Mouse (Mus musculus): ENCODE measurements around the gene Snx29. TPM values are rescaled to one million over a fixed set of nuclear protein-coding genes. Genes with fewer than 3 reads are reported as not detected.
"Not testable (repeated sequence)": the region's sequence is repeated elsewhere in the genome, so short reads cannot be mapped to it uniquely, and the experiment has no call there.

The Snx29 gene
- polyA plus RNA-seq, 1 experiment from 2014 or later: 14.3 TPM

DNA sequence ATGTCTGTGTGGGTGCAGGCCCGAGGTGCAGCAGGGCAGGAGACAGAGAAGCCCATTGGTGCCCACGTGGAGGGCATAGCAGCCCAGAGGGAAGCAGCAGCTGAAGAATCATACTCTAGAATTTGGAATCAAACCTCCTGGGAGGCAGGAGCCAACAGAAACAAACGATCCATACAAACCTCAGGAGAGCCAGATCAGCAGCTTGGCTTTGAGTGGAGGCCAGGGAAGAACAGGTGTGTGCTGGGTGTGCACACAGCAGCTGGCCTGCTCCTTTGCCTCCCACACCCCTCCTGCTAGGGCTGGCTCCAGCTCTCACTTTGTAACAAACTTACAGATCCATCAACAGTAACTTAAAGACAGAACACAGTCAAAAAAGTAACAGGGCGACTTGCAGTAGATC lies 245.4 kb downstream of the Snx29 start:
- 63% methylated on average over 4 of the region's 4 CpGs for WGBS
- Histone ChIP-seq H3K9me3 (ENCODE audit: control insufficient read depth, low read length) (no peaks in the 10 kb centered on the region), H3K27me3 (ENCODE audit: control insufficient read depth, insufficient read depth, low read length) (no peaks in the 10 kb centered on the region), H3K4me3 (replicated peaks; ENCODE audit: low read length) (no peak overlapping the region), H3K9ac (no peak overlapping the region), H3K27ac (no peak overlapping the region), H3K4me2 (replicated peaks) (no peak overlapping the region), H3K4me1 (replicated peaks; ENCODE audit: control insufficient read depth, insufficient read depth, low read length) (peaks cover 9% of the 10 kb centered on the region; the same call in 1 of the 2 replicates), H3K36me3 (replicated peaks; ENCODE audit: control insufficient read depth, insufficient read depth) (no peaks in the 10 kb centered on the region)
- no peak for DNase-seq (ENCODE audit: low spot score)
- ATAC-seq (ENCODE audit: low FRiP score): no peak

DNA sequence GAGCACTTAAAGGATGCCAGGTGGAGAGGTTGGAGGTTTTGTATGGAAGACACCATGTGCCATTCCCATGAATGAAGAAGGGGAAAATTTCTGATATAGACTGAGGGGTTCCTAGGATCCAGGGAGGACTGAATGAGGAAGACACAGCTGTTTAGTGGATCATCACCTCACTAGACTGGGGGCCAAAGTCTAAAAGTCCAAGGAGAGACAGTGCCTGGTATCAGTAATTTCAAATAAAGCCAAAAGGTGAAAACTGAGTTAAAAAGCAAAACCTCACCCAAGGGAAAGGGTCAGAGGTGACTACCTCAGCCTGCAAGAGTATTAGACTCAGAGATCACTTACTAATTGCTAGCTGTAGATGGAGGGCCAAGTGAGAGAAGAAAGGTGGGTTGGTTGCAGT lies 245.9 kb downstream of the Snx29 start:
- Histone ChIP-seq H3K4me1 (replicated peaks; ENCODE audit: control insufficient read depth, insufficient read depth, low read length) (peaks cover 7% of the 10 kb centered on the region; the same call in 1 of the 2 replicates), H3K9me3 (ENCODE audit: control insufficient read depth, low read length) (no peaks in the 10 kb centered on the region), H3K27ac (no peak overlapping the region), H3K36me3 (replicated peaks; ENCODE audit: control insufficient read depth, insufficient read depth) (no peaks in the 10 kb centered on the region), H3K27me3 (ENCODE audit: control insufficient read depth, insufficient read depth, low read length) (no peaks in the 10 kb centered on the region), H3K9ac (no peak overlapping the region), H3K4me3 (replicated peaks; ENCODE audit: low read length) (no peak overlapping the region), H3K4me2 (replicated peaks) (no peak overlapping the region)
- DNase-seq (ENCODE audit: low spot score) (no peak), ATAC-seq (ENCODE audit: low FRiP score) (no peak)

DNA sequence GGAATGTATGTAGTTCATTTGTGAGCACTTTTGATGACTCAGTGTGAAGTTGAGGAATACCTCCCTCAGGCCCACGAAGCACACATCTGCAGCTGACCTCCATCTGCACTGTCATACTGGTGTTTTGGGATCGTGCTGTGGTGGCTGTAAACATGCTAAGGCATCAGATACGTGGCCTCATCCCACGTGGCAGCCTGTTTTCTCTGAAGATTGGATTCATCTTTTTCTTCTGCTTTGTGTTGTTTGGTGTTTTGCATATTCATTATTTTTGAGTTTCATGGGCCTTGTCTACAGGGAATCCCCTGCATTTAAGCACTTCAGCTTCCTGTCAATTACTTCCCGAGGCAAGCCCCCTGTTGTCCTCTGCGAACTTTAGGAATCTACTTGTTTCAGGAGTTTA lies 246.4 kb downstream of the Snx29 start:
- H3K27ac ChIP-seq: no peak overlapping the region
- DNase-seq (ENCODE audit: low spot score): no peak
- WGBS: 54% methylated on average over 6 of the region's 6 CpGs
- no peak overlapping the region for H3K4me3 ChIP-seq (replicated peaks; ENCODE audit: low read length)
- no peaks in the 10 kb centered on the region for H3K27me3 ChIP-seq (ENCODE audit: control insufficient read depth, insufficient read depth, low read length)
- no peak overlapping the region for H3K4me2 ChIP-seq (replicated peaks)
- no peaks in the 10 kb centered on the region for H3K9me3 ChIP-seq (ENCODE audit: control insufficient read depth, low read length)
- H3K36me3 ChIP-seq (replicated peaks; ENCODE audit: control insufficient read depth, insufficient read depth): no peaks in the 10 kb centered on the region
- no peak for ATAC-seq (ENCODE audit: low FRiP score)
- 0 out of 2 replicates have a peak, but pooled peaks cover 1% of the 10 kb centered on the region for H3K4me1 ChIP-seq (replicated peaks; ENCODE audit: control insufficient read depth, insufficient read depth, low read length)
- H3K9ac ChIP-seq: no peak overlapping the region

DNA sequence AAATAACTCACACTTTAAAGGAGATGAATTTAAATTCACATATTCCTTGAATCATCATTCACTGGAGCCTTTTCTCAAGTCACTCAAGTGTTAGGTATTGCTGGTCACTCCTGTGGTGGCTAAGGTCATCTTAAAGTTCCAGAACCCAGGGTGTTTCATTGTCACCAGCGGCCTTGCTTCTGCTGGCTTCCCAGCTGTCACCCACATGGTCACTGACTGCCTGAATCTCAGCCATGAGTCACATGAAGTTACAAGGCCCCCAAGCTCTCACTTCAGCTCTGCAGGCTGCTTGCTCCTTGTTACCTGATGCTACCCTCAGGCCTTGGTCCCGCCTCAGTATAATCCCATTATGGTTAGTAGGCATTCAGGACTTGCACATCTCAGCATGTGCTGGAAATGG lies 247.4 kb downstream of the Snx29 start:
- Histone ChIP-seq H3K9me3 (ENCODE audit: control insufficient read depth, low read length) (no peaks in the 10 kb centered on the region), H3K27me3 (ENCODE audit: control insufficient read depth, insufficient read depth, low read length) (no peaks in the 10 kb centered on the region), H3K36me3 (replicated peaks; ENCODE audit: control insufficient read depth, insufficient read depth) (no peaks in the 10 kb centered on the region), H3K4me1 (replicated peaks; ENCODE audit: control insufficient read depth, insufficient read depth, low read length) (no peaks in the 10 kb centered on the region), H3K27ac (no peak overlapping the region), H3K9ac (no peak overlapping the region), H3K4me2 (replicated peaks) (no peak overlapping the region), H3K4me3 (replicated peaks; ENCODE audit: low read length) (no peak overlapping the region)
- ATAC-seq (ENCODE audit: low FRiP score) (no peak), DNase-seq (ENCODE audit: low spot score) (no peak)
- 84% methylated on average over 2 of the region's 2 CpGs for WGBS

DNA sequence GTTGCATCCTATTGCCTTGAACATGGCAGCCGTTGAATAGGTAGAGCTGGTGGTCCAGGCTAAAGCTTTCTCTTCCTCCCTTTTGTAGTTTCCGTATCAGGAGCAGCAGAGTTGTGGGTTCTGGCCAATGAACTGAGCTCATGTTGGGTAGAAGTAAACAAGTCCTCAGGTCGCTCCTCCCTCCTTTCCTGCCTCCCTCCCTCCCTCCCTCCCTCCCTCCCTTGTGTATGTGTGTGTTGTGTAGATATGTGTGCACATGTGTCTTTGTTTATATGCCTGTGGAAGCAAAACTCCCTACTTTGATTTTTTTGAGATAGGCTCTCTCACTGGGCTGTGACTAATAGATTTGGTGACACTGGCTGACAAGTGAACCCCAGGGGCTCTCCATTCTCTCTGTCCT lies 251.8 kb downstream of the Snx29 start:
- H3K4me3 ChIP-seq (replicated peaks; ENCODE audit: low read length): no peak overlapping the region
- no peak overlapping the region for H3K4me2 ChIP-seq (replicated peaks)
- no peaks in the 10 kb centered on the region for H3K4me1 ChIP-seq (replicated peaks; ENCODE audit: control insufficient read depth, insufficient read depth, low read length)
- no peak for DNase-seq (ENCODE audit: low spot score)
- no peaks in the 10 kb centered on the region for H3K36me3 ChIP-seq (replicated peaks; ENCODE audit: control insufficient read depth, insufficient read depth)
- no peak overlapping the region for H3K27ac ChIP-seq
- no peaks in the 10 kb centered on the region for H3K9me3 ChIP-seq (ENCODE audit: control insufficient read depth, low read length)
- H3K9ac ChIP-seq: no peak overlapping the region
- 91% methylated on average over 3 of the region's 3 CpGs for WGBS
- no peaks in the 10 kb centered on the region for H3K27me3 ChIP-seq (ENCODE audit: control insufficient read depth, insufficient read depth, low read length)
- ATAC-seq (ENCODE audit: low FRiP score): no peak

DNA sequence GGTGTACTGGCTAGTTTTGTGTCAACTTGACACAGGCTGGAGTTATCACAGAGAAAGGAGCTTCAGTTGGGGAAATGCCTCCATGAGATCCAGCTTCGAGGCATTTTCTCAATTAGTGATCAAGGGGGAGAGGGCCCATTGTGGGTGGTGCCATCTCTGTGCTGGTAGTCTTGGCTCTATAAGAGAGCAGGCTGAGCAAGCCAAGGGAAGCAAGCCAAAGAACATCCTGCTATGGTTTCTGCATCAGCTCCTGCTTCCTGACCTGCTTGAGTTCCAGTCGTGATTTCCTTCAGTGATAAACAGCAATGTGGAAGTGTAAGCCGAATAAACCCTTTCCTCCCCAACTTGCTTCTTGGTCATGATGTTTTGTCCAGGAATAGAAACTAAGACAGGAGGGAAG lies 253.0 kb downstream of the Snx29 start:
- WGBS: 79% methylated on average over 3 of the region's 3 CpGs
- not testable (repeated sequence) for H3K27ac ChIP-seq; H3K9me3 ChIP-seq (ENCODE audit: control insufficient read depth, low read length); ATAC-seq (ENCODE audit: low FRiP score); H3K27me3 ChIP-seq (ENCODE audit: control insufficient read depth, insufficient read depth, low read length); DNase-seq (ENCODE audit: low spot score); H3K36me3 ChIP-seq (replicated peaks; ENCODE audit: control insufficient read depth, insufficient read depth); H3K9ac ChIP-seq; H3K4me3 ChIP-seq (replicated peaks; ENCODE audit: low read length); H3K4me2 ChIP-seq (replicated peaks); H3K4me1 ChIP-seq (replicated peaks; ENCODE audit: control insufficient read depth, insufficient read depth, low read length)

GRCm38 (mm10) chr16:11577541-11578255 lies 255.0 kb downstream of the Snx29 start:
- 80% methylated on average over 3 of the region's 3 CpGs for WGBS
- DNase-seq (ENCODE audit: low spot score) (no peak), ATAC-seq (ENCODE audit: low FRiP score) (no peak)
- no peak overlapping the region for H3K4me2 ChIP-seq (replicated peaks)
- H3K27me3 ChIP-seq (ENCODE audit: control insufficient read depth, insufficient read depth, low read length): no peaks in the 10 kb centered on the region
- H3K9ac ChIP-seq: no peak overlapping the region
- H3K4me3 ChIP-seq (replicated peaks; ENCODE audit: low read length): no peak overlapping the region
- H3K27ac ChIP-seq: no peak overlapping the region
- no peaks in the 10 kb centered on the region for H3K9me3 ChIP-seq (ENCODE audit: control insufficient read depth, low read length)
- H3K4me1 ChIP-seq (replicated peaks; ENCODE audit: control insufficient read depth, insufficient read depth, low read length): peaks cover 4% of the 10 kb centered on the region; the same call in 1 of the 2 replicates
- H3K36me3 ChIP-seq (replicated peaks; ENCODE audit: control insufficient read depth, insufficient read depth): no peaks in the 10 kb centered on the region

GRCm38 (mm10) chr16:11579676-11580098 lies 257.0 kb downstream of the Snx29 start:
- Histone ChIP-seq H3K4me3 (replicated peaks; ENCODE audit: low read length) (no peak overlapping the region), H3K27ac (no peak overlapping the region), H3K4me1 (replicated peaks; ENCODE audit: control insufficient read depth, insufficient read depth, low read length) (peaks cover 4% of the 10 kb centered on the region; the same call in 1 of the 2 replicates), H3K36me3 (replicated peaks; ENCODE audit: control insufficient read depth, insufficient read depth) (no peaks in the 10 kb centered on the region), H3K27me3 (ENCODE audit: control insufficient read depth, insufficient read depth, low read length) (no peaks in the 10 kb centered on the region), H3K9ac (no peak overlapping the region), H3K4me2 (replicated peaks) (no peak overlapping the region), H3K9me3 (ENCODE audit: control insufficient read depth, low read length) (no peaks in the 10 kb centered on the region)
- ATAC-seq (ENCODE audit: low FRiP score) (peak; percentile 84), DNase-seq (ENCODE audit: low spot score) (peak; percentile 77)
- 52% methylated on average over 4 of the region's 4 CpGs for WGBS

DNA sequence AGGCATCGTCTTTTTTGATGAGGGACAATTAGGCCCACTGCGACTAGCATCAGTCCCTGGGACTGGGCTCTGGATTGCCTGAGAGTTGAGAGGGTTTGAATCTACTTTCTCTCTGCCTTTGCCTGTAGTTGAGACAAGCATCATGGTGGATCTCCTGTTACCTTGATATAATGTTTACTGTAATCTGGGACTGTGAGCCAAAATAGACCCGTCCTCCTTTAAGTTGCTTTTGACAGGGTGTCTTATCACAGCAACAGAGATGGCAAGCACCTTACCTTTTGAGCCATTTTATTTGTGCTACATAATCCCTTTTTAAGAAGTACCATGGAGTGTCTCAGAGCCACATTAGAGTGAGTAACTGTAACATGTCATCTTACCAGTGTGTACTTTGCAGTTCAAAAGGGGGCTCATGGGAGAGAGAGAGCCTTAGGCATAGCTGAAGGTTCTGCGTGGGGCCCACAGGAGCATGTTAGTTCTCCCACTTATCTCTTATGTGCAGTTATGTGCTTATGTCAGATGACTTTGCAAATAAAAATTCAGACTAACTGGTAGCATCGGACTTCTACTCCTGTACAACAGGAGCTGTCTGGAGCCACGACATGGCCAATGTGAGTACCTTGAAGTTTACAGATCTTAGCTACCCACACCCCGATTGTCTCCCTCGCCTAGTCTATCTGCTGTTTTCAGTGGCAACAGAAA lies 261.4 kb downstream of the Snx29 start:
- Histone ChIP-seq H3K36me3 (replicated peaks; ENCODE audit: control insufficient read depth, insufficient read depth) (no peaks in the 10 kb centered on the region), H3K27ac (no peak overlapping the region), H3K27me3 (ENCODE audit: control insufficient read depth, insufficient read depth, low read length) (no peaks in the 10 kb centered on the region), H3K9me3 (ENCODE audit: control insufficient read depth, low read length) (no peaks in the 10 kb centered on the region), H3K4me3 (replicated peaks; ENCODE audit: low read length) (no peak overlapping the region), H3K4me2 (replicated peaks) (no peak overlapping the region), H3K9ac (no peak overlapping the region), H3K4me1 (replicated peaks; ENCODE audit: control insufficient read depth, insufficient read depth, low read length) (peaks cover 4% of the 10 kb centered on the region; the same call in 1 of the 2 replicates)
- ATAC-seq (ENCODE audit: low FRiP score) (no peak), DNase-seq (ENCODE audit: low spot score) (no peak)
- WGBS: 93% methylated on average over 8 of the region's 8 CpGs
